Mouse (Mus musculus): ENCODE data around the gene Ube2j1.

GRCm38 (mm10) chr4:32984242-32984641 lies 47.0 kb upstream of the Ube2j1 start:
- TF ChIP-seq EP300 (IDR thresholded peaks at IDR 0.05; ENCODE audit: low read depth) (no peak), CTCF (IDR thresholded peaks at IDR 0.05; ENCODE audit: low read depth) (no peak)
